Mouse (Mus musculus): ENCODE measurements around the gene Itpkb.

GRCm38 (mm10) chr1:180368646-180369045 lies 38.4 kb downstream of the Itpkb start:
- TF ChIP-seq MAFK (IDR thresholded peaks at IDR 0.05; ENCODE audit: insufficient read depth, low read depth, low read length) (no peak), ZC3H11A (IDR thresholded peaks at IDR 0.05; ENCODE audit: borderline replicate concordance, low read depth, low read length) (no peak)
